Mouse (Mus musculus) left cerebral cortex, adult 11 months (tissue): ENCODE data around the gene Abhd16a.

Experiments
- DNase-seq: peaks from one replicate; pipeline ENCODE4 v3.0.0; 2022; ENCODE audit warnings: low spot score

Abhd16a gene

DNA sequence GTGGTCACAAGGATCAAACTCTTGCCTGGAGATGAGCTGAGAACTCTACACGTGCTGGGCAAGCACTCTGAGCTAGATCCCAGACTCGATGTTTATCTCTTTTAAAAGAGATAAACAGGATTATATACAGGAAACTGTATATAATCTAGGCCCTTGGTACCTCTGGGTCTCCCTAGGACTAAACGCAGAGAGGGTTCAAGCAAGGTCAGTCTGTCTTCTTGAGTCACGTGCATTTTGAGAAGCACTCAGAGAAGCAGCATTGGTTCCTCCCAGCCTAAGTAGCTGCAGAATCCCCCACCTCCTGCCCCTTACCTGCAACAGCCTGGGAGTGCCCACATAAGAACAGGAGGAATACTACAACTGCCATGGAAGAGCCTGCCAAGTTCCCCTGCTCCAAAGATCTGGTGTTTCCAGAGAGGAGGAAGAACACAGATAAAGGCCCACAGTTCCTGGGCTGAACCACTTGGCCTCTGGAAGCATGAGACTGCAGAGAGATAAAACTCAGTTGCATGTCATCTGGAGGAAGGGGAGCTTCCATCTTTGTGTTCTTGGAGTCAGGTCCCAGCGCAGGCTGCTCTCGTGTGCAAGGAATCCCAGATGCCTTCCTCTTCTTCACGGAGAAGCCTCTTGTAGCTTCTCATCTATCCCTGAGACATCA, 3.7 kb upstream of the Abhd16a start, which contains the start of gene Ly6g6f:
TSS of gene Ly6g6f (minus strand) at position 403 of the 658 bp plus-strand sequence.
- DNase-seq = no peak

GRCm38 (mm10) chr17:35088151-35088550, 912 bp upstream of the Abhd16a start:
- no peak for DNase-seq

- no peak for DNase-seq
Measured at GRCm38 (mm10) chr17:35090166-35090932, 1.3 kb downstream of the Abhd16a start.

DNA sequence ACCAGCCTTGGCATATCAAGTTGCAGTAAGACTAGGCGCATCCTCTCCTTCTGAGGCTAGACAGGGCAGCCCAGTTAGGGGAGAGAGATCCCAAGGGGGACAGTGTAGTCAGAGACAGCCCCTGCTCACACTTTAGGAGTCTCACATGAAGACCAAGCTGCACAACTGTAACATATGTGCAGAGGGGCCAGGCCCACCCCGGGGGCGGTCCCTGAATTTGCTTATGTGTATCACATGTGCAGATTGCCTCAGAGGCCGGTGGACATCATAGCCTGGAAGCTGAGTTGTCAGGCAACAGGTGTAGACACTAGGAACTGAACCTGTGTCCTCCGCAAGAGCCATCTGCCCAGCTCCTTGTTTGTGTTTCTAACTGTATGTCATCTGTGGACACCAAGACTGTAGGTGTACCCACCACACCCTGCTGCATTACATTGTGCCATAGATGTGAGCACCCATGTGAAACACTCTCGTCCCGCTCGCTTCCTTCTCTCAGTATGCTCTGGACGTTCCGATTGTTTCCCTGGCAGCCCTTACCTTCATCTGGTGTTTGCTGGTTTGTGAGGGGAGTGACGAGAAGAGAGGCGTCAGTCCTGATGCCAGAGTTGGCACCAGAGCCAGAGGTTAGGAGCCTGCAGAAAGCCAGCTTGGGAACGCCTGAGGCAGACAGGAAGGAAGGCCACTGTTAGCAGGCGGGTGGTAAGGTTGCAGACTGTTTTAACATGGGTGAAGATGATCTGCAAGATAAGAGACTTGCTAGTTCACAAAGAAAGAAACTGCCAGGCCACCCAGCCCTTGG, 3.5 kb downstream of the Abhd16a start:
- no peak for DNase-seq

- no peak for DNase-seq
Measured at GRCm38 (mm10) chr17:35094475-35095365, 5.7 kb downstream of the Abhd16a start.

- no peak for DNase-seq
Measured at GRCm38 (mm10) chr17:35096597-35096996, 7.5 kb downstream of the Abhd16a start.

GRCm38 (mm10) chr17:35097164-35097655, 8.1 kb downstream of the Abhd16a start:
- no peak for DNase-seq

DNA sequence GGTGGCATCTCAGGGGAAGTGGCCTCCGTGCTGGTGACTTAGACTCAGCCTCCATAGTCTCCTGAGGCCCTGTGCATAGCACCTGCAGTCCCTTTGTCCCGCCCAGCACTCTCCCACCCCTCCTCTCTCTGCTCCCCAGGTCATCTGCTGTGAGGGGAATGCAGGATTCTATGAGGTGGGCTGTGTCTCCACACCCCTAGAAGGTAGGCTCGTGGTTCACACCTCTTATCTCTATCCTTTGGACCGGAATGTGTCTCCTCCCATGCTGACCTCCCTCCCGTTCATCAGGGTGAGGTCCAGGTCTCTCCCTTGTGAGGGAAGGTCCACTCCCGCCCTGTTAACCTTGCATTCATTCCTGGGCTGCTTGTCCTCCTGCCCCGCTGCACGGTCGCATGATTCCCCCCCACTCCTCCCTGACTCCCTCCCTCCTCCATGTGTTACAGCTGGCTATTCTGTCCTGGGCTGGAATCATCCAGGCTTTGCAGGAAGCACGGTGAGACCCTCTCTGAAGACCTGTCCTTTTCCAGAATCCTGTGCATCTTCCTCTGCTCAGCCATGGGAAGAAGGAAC, 11.2 kb downstream of the Abhd16a start:
- DNase-seq = no peak

- DNase-seq = no peak
Measured at GRCm38 (mm10) chr17:35101161-35101560, 12.1 kb downstream of the Abhd16a start.

- no peak for DNase-seq
Measured at GRCm38 (mm10) chr17:35102299-35102698, 13.2 kb downstream of the Abhd16a start.

- no peak for DNase-seq
Measured at GRCm38 (mm10) chr17:35103221-35103690, 14.2 kb downstream of the Abhd16a start.

DNA sequence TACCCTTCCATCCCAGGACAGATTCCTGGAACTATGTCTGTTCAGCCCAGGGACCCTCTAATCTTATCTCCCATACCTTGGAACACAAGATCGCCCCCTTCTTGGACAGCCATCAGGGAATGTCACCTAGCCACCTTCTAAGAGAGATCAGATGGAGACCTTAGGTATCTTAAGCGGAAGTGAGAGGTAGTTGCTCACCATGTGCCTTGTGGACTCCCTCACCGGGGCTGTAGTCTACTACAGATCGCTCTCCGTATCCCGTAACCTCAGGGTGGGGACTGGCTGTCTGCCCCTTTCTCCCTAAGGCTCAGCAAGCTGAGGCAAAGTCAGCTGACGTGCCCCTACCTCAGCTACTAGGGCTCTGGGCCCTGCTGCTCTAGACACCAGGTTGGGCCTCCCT, 15.0 kb downstream of the Abhd16a start:
- DNase-seq = no peak

DNA sequence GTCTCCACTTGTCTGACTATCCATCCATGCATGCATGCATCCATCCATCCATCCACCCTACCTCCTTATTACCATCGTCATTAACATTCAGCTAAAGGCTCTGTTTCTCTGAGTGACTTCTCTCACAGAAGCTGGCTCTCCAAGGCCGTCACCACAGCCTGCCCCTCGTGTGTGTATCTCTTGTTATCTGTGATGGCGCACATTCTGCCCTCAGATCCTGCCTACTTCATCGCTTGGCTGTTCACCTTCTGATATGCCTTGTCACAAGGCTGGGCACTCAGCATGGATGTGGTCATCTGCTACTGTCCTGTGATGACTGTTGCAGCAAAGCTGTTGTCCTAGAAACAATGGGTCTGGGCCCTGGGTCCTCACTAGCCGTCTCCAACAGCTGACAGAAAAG, 15.7 kb downstream of the Abhd16a start:
- no peak for DNase-seq

GRCm38 (mm10) chr17:35105740-35106389, 16.8 kb downstream of the Abhd16a start:
- DNase-seq = no peak

GRCm38 (mm10) chr17:35106522-35106921, 17.5 kb downstream of the Abhd16a start:
- no peak for DNase-seq

- DNase-seq = no peak
Measured at GRCm38 (mm10) chr17:35108097-35108496, 19.0 kb downstream of the Abhd16a start, which contains the start of gene Ly6g5c. Gene Ly6g5c, plus strand, starts transcription at chr17:35108279.

GRCm38 (mm10) chr17:35111774-35112173, 22.7 kb downstream of the Abhd16a start:
- no peak for DNase-seq

DNA sequence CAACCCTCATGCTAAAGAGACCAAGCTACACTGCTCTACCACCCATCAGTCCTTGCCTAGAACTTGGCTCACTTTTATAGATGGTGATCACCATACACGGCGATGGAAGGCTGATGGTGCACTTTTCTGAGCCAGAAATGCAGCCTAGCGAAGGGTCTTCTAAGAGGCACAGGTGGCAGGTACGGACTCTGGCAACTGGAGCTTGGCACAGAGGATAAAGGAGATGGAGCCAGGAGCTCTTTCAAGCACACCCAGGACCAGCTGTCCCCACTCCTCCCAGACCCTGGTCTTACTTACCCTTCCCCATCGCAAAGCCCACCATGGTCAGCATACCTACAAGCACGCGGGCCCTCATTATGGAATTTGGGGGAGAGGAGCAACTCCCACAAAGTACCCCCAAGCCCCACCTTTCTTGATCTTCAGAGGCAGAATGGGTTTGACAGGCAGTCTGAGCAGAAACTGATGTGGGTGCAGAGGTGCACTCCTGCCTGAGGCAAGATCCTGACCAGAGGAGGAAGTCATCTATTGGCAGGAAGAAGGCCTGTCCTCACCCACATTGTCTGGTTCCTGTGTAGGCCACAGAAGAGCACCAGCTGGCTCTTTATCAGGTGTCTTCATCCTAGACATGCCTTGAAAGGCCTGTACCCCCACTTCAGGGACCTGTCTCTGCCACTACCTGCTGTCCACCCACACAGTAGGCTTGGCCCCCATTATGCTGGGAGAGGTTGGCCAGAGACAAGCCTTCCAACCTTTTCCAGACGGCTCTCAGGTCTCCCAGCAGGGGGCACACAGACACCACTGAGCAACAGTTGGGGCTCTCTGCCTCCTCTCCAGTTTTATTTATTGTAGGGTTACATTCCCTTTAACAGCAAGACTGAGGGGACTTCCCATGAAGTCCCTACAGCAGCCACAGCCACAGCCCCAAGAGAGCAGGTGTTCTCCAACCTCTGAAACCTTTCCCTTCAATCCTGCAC, 26.3 kb downstream of the Abhd16a start, which contains the start of gene Ly6g5b:
TSS of gene Ly6g5b (minus strand) at position 383 of the 974 bp plus-strand sequence.
- DNase-seq = no peak

DNA sequence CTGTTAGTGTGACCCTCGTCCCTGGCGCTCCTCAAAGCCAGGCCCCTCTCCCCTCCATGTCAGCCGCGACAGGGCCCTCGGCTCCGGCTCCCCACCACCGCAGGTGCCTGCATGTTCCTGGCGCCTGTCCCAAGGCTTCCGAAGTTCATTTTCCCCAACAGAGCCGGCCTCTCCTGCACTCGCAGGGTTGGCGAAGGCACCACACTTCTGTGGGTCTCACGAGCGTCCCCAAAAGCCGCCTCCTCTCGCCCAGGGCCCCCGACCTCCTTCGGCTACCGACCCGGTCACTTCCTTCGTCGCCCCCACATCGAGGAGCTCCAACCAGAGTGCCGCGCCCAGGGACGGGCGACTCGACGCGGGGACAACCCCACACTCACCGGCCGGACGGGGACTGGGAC, 31.7 kb downstream of the Abhd16a start:
- DNase-seq = no peak
